10 mouse cellular contexts compared by ENCODE assay signal in the genomic region with DNA sequence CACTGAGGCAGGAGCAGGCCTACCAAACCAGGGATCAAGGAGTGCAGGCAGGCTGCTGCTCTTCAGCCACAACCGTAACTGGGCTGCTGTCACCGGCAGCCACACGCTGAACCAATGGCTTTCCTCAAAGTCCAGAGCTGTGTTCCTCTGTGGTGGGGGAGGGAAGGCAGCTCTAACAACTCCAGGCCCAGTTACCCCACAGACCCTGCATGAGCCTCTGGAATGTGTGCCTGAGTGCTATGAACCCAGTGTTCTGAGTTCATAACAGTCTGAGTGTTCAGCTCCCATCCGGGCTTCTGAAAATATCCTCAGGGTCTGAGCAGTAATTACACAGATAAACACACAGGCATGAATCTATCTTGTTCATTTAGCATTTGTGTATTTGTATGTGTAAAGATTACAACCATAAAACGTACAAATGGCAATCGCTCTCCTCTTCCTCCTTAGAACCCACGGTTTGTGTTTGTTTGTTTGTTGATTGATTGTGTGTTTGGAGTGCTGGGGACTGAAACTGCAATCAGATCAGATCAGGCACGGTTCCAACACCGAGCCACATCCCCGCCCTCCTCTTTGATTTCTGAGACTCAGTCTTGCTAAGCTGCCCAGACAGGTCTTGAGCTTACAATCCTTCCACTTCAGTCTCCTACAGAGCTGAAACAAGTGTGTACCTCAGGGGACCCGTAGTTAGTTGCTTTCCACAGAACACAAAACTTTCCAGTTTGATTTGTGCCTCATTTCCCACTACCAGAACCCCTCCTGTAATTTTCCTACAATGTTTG. TPM values are rescaled to one million over a fixed set of nuclear protein-coding genes. Genes with fewer than 3 reads are reported as not detected.
A peak's percentile ranks its signal among the peaks of the same experiment; 100 is the strongest.
DNase-seq lines count a peak whose midpoint lies in the region; ATAC-seq and TF ChIP-seq lines count a peak whose summit lies in the region.
"Had no signal": no experiment of that assay in that cellular context is flagged by ENCODE, and none has a peak within 500 bp of the region (broad histone marks: within the 10 kb centered on the region; RNA-seq: fewer than 3 reads in every experiment).

No protein-coding gene starts in this region.

- peaks cover 26% of the 10 kb centered on the region for H3K4me1 ChIP-seq in heart, postnatal 0 days (ENCODE audit: control insufficient read depth, insufficient read depth)

- no peak for TF ChIP-seq CTCF in heart, postnatal 0 days (IDR thresholded peaks at IDR 0.05; ENCODE audit: low read depth)

- intact Hi-C loops in heart, postnatal 25 days (cut with DNase I): loop anchor here (5.0 kb wide), 1 partner anchor 52 kb away; a partner anchor contains a TSS

- H3K4me2 ChIP-seq in heart, postnatal 0 days (ENCODE audit: low read depth, low read length): no peak overlapping the region; the same call in 1 of the 2 replicates

- no peak overlapping the region for H3K4me3 ChIP-seq in heart, postnatal 0 days (ENCODE audit: low read depth, low read length)

- no peaks in the 10 kb centered on the region for H3K36me3 ChIP-seq in heart, postnatal 0 days (replicated peaks; ENCODE audit: control insufficient read depth, insufficient read depth, low read length)
- H3K36me3 ChIP-seq: midbrain, embryonic 15.5 days had no signal

- peak overlapping the region; percentile 69 for H3K27ac ChIP-seq in heart, postnatal 0 days (ENCODE audit: low read depth)
- H3K27ac ChIP-seq: midbrain, embryonic 15.5 days had no signal

- no peak for TF ChIP-seq EP300 in heart, postnatal 0 days (IDR thresholded peaks at IDR 0.05; ENCODE audit: low read depth)

- no peak overlapping the region for H3K9ac ChIP-seq in heart, postnatal 0 days (replicated peaks; ENCODE audit: low read depth, low read length)
- H3K9ac ChIP-seq: midbrain, embryonic 15.5 days had no signal

- no peaks in the 10 kb centered on the region for H3K27me3 ChIP-seq in heart, postnatal 0 days (ENCODE audit: control insufficient read depth, insufficient read depth, low read length)
- H3K27me3 ChIP-seq: midbrain, embryonic 15.5 days had no signal

- ATAC-seq in heart, postnatal 0 days (ENCODE audit: insufficient read depth, low read depth): peak; percentile 49; the same call in 1 of the 2 replicates
- no peak for ATAC-seq in megakaryocyte-erythroid progenitor cell, adult 5-6 weeks (replicated peaks; ENCODE audit: low FRiP score, low TSS enrichment, poor library complexity, severe bottlenecking)

- 37% methylated on average over 11 of the region's 11 CpGs for WGBS in heart, postnatal 0 days

- H3K9me3 ChIP-seq in heart, postnatal 0 days (replicated peaks; ENCODE audit: control insufficient read depth, low read length): no peaks in the 10 kb centered on the region
- H3K9me3 ChIP-seq: midbrain, embryonic 15.5 days had no signal

- no peak for DNase-seq in heart, postnatal 0 days (ENCODE audit: low spot score)
- DNase-seq in heart, postnatal 25 days (ENCODE audit: low spot score): no peak
- peak; percentile 26 to 28 for DNase-seq in urinary bladder, adult 18-20 months (ENCODE audit: low spot score in 2 of 2)
- DNase-seq in urinary bladder, postnatal 10 days (ENCODE audit: low spot score): no peak
- peak; percentile 43 for DNase-seq in kidney, postnatal 14 days
- peak; percentile 37 to 57 for DNase-seq in urinary bladder, postnatal 36 days (ENCODE audit: low spot score in 2 of 2)
- no peak for DNase-seq in frontal cortex, postnatal 14 days (ENCODE audit: low spot score in 2 of 2)
- DNase-seq: gastrocnemius, adult 2 months had no signal

RNA-seq across cellular contexts. Expression of a gene that starts 52.0 kb away (rescaled TPM):
- 72.8 and 137 TPM in 2 replicates for total RNA-seq in heart, postnatal 0 days (2014; rRNA removed; ENCODE audit: low replicate concordance)
- polyA plus RNA-seq in heart, postnatal 0 days (2015; fragmentation: Nextera tagmentation; extraction: Ambion mirVana): 37.4 and 39.4 TPM in 2 replicates
- 10 to 100 TPM; 48.2 to 50.2 TPM for total RNA-seq in heart, postnatal 25 days (2021)
- total RNA-seq in megakaryocyte-erythroid progenitor cell, adult 5-6 weeks (2014; fragmentation: Nextera tagmentation): 1.2 and 3.8 TPM in 2 replicates
- 2.1 and 3.4 TPM in 2 replicates for total RNA-seq in megakaryocyte-erythroid progenitor cell, adult 5-6 weeks (2017)

Comparison
In these comparisons a context has a peak if more than half of its experiments do, and no peak if none do; other contexts are left out.
1. DNase-seq: peak in urinary bladder, adult 18-20 months (2 of 2), kidney, postnatal 14 days (single experiment) and urinary bladder, postnatal 36 days (2 of 2); none in heart, postnatal 0 days (single experiment), heart, postnatal 25 days (single experiment), urinary bladder, postnatal 10 days (single experiment) and frontal cortex, postnatal 14 days (0 of 2).
2. RNA of a gene that starts 52.0 kb away (total RNA-seq): 72.8 to 137 TPM in heart, postnatal 0 days and 48.2 to 50.2 TPM in heart, postnatal 25 days; 1.2 to 3.8 TPM in megakaryocyte-erythroid progenitor cell, adult 5-6 weeks; every median in the first group is over 10 times any median in the second.